Mouse (Mus musculus): ENCODE measurements around the gene Sdk2. TPM values are rescaled to one million over a fixed set of nuclear protein-coding genes. Genes with fewer than 3 reads are reported as not detected.

Gene Sdk2
- total RNA-seq (2021): 10 to 100 TPM; 27.6 to 30.6 TPM
- long read RNA-seq, experiment 1, partial matches to known transcripts: 0 of 6 reads
- long read RNA-seq, experiment 1, other reads (novel, unspliced or antisense): 6 of 6 reads
- long read RNA-seq, experiment 2, full-length matches to known transcripts: 1 of 10 reads
- long read RNA-seq, experiment 2, partial matches to known transcripts: 4 of 10 reads
- long read RNA-seq, experiment 2, other reads (novel, unspliced or antisense): 5 of 10 reads

DNA sequence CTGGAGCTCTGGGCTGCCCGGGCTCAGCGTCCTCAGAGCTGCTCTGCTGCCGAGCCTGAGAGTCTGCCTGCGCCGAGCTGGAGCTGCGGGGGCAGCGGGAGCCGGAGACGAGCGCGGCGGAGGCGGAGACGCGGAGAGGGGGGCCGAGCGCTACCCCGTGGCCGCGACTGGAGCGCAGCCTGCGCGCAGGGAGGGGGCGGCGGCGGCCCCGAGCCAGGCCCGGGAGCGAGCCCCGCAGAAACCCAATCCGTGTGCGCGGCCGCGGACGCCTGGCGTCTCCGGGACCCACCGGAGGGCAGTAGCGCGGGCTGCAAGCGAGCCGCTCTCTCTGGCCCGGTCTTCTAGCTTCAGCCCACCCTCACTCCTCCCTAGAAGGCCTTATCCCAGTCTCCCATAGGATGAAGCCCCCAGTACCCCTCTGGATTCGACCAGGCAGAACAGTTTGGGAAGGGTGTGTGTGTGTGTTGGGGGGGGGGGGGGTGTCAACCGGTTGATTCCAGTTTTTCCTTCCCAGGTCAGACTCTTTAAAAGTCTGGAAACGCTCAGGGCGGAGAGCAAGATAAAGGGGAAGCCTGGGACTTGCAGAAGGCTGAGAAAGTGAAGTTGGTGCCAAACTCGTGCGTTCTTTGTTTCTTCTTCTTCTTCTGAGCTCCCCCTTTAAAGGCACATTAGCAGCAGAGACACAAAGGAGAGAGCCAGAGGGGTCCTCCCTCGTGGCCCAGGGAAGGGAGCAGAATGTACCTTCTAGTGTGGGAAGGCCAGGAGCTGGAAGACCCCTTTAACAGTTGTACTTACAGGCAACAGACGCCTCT is at the start of gene Sdk2:
Gene Sdk2, minus strand, starts transcription at position 96 of the 812 bp plus-strand sequence.
- intact Hi-C loops (cut with DNase I): loop anchor here (1.0 to 5.0 kb wide), 6 partner anchors 85 to 570 kb away; no protein-coding TSS in a partner anchor
- TF ChIP-seq CTCF (IDR thresholded peaks at IDR 0.05): no peak; the same call in none of the 2 replicates
- H3K27ac ChIP-seq: peak within 1 kb of the TSS; percentile 79
- peak within 1 kb of the TSS; percentile 70 for H3K4me3 ChIP-seq
- peak; percentile 85 to 88 for DNase-seq (ENCODE audit: extremely low spot score in 1 of 2, low spot score in 2 of 2)

DNA sequence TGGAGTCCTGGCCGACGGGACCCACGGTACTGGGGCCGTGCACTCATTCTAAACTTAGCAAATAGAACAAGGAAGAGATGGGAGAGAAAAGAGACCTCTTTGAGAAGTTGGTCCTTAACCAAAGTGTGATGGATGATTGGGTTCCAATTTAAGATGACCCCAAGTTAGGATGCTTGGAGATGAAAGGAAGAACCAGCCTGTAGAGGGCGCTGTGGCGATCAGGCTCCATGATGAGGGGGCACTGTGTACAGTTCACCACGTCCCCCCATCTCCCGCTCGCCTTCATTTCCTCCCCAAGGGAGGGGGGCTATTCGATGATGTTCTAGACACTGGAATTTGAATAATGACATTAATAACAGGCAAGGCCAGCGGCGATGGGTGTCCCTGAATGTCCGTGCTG is 48.2 kb upstream of the Sdk2 start:
- intact Hi-C loops (cut with DNase I): no loop called here
- DNase-seq (ENCODE audit: extremely low spot score in 1 of 2, low spot score in 2 of 2): no peak
- Histone ChIP-seq H3K4me3 (no peak overlapping the region), H3K27ac (no peak overlapping the region)
- peak; percentile 19 for TF ChIP-seq CTCF (IDR thresholded peaks at IDR 0.05)

GRCm38 (mm10) chr11:114114674-114115073 is 47.8 kb upstream of the Sdk2 start:
- no peak overlapping the region for H3K27ac ChIP-seq
- TF ChIP-seq CTCF (IDR thresholded peaks at IDR 0.05): no peak
- intact Hi-C loops (cut with DNase I): no loop called here
- no peak overlapping the region for H3K4me3 ChIP-seq
- DNase-seq (ENCODE audit: extremely low spot score in 1 of 2, low spot score in 2 of 2): no peak

- Histone ChIP-seq H3K4me3 (no peak overlapping the region), H3K27ac (no peak overlapping the region)
- no peak for TF ChIP-seq CTCF (IDR thresholded peaks at IDR 0.05)
- DNase-seq (ENCODE audit: extremely low spot score in 1 of 2, low spot score in 2 of 2): no peak
- intact Hi-C loops (cut with DNase I): no loop called here
These were observed 44.0 kb upstream of the Sdk2 start for GRCm38 (mm10) chr11:114110851-114111250.

DNA sequence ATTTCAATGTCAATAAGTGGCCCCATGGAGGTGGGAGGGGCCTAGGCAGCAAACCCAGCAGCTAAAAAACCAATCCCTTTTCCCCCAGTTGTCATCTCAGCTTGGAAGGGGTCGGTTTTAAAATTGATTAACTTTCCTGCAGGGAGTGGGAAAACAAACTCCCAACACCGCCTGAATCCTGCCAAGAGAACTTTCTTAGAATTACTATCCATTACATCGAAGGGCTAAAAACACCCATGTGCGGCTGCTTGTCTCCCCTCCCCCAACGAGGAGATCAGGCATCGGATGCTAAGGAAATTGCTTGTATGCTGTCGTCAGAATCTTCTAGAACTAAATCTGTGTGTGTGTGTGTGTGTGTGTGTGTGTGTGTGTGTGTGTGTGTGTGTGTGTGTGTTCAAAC is 26.8 kb upstream of the Sdk2 start:
- Histone ChIP-seq H3K27ac (no peak overlapping the region), H3K4me3 (no peak overlapping the region)
- TF ChIP-seq CTCF (IDR thresholded peaks at IDR 0.05): no peak
- intact Hi-C loops (cut with DNase I): no loop called here
- DNase-seq (ENCODE audit: extremely low spot score in 1 of 2, low spot score in 2 of 2): no peak

DNA sequence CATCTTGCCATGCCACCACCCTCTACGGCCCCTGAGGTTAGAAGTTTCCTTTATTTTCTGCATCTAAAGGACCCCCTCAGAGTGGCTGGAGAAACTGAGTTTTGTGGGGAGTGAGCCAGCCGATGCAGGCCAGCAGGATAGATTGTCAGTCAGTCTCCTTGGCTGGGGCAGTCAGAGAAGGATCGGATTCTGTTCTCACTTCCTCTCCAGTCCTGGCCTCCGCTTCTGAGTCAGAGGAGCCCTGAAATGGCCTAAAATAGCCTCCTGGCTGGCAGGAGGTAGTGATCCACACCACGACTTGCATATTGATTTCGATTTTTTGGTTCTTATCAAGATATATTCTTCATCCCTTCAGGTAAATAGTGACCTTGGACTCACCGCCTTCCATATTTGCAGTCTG is 26.3 kb upstream of the Sdk2 start:
- intact Hi-C loops (cut with DNase I): no loop called here
- no peak for DNase-seq (ENCODE audit: extremely low spot score in 1 of 2, low spot score in 2 of 2)
- no peak for TF ChIP-seq CTCF (IDR thresholded peaks at IDR 0.05)
- H3K4me3 ChIP-seq: no peak overlapping the region
- no peak overlapping the region for H3K27ac ChIP-seq

DNA sequence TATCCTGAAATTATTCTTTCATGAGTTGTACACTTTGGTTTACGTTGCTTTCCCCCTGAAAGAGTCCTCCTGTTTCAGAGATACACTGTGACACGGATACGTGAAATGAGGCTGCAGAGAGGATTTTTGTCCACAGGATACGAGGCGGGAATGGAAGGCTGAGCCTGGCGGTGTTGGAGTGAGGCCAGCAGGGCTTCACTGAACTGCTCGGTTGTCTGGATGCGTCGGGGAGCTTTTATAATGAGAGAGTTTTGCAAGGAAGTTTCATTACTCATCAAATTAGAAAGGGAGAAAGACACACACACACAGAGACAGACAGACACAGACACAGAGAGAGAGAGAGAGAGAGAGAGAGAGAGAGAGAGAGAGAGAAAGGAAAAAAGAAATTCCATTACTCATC is 13.8 kb upstream of the Sdk2 start:
- no peak overlapping the region for H3K27ac ChIP-seq
- no peak for TF ChIP-seq CTCF (IDR thresholded peaks at IDR 0.05)
- intact Hi-C loops (cut with DNase I): no loop called here
- no peak overlapping the region for H3K4me3 ChIP-seq
- no peak for DNase-seq (ENCODE audit: extremely low spot score in 1 of 2, low spot score in 2 of 2)

DNA sequence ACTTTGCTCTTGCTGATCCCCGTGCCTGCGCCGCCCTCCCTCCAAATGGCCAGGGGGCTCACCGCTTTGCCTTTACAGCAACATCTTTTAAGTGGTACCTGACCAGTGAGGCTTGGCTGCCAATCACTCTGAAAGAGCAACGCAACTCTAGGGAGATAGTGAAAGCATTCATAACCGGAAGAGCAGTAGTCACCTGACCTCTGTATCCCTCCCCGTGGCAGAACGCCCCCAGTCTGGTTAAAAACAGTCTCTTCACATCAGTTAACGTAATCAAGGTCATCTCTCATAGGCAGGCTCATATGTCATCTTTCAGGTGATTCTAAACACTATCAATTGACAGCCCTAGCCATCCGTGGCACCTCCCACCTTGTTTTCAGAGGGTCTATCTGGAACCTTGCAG is 5.8 kb upstream of the Sdk2 start:
- no peak for DNase-seq (ENCODE audit: extremely low spot score in 1 of 2, low spot score in 2 of 2)
- Histone ChIP-seq H3K4me3 (no peak overlapping the region), H3K27ac (no peak overlapping the region)
- intact Hi-C loops (cut with DNase I): no loop called here
- no peak for TF ChIP-seq CTCF (IDR thresholded peaks at IDR 0.05)

- intact Hi-C loops (cut with DNase I): loop anchor here (2.0 kb wide), 1 partner anchor 211 kb away; no protein-coding TSS in a partner anchor
- DNase-seq (ENCODE audit: extremely low spot score in 1 of 2, low spot score in 2 of 2): peak in 1 of 2 experiments; percentile 29
- no peak overlapping the region for H3K4me3 ChIP-seq
- H3K27ac ChIP-seq: no peak overlapping the region
- peak; percentile 55 for TF ChIP-seq CTCF (IDR thresholded peaks at IDR 0.05)
These were observed 5.2 kb upstream of the Sdk2 start for GRCm38 (mm10) chr11:114071998-114072397.

GRCm38 (mm10) chr11:114070881-114071280 is 4.0 kb upstream of the Sdk2 start:
- peak; percentile 34 for TF ChIP-seq CTCF (IDR thresholded peaks at IDR 0.05)
- Histone ChIP-seq H3K4me3 (no peak overlapping the region), H3K27ac (no peak overlapping the region)
- no peak for DNase-seq (ENCODE audit: extremely low spot score in 1 of 2, low spot score in 2 of 2)
- intact Hi-C loops (cut with DNase I): loop anchor here (2.0 kb wide), 1 partner anchor 212 kb away; no protein-coding TSS in a partner anchor

- peak in 1 of 2 experiments; percentile 40 for DNase-seq (ENCODE audit: extremely low spot score in 1 of 2, low spot score in 2 of 2)
- intact Hi-C loops (cut with DNase I): loop anchor here (2.0 kb wide), 1 partner anchor 213 kb away; no protein-coding TSS in a partner anchor
- no peak for TF ChIP-seq CTCF (IDR thresholded peaks at IDR 0.05)
- Histone ChIP-seq H3K27ac (no peak overlapping the region), H3K4me3 (no peak overlapping the region)
These were observed 3.3 kb upstream of the Sdk2 start for GRCm38 (mm10) chr11:114070131-114070530.

DNA sequence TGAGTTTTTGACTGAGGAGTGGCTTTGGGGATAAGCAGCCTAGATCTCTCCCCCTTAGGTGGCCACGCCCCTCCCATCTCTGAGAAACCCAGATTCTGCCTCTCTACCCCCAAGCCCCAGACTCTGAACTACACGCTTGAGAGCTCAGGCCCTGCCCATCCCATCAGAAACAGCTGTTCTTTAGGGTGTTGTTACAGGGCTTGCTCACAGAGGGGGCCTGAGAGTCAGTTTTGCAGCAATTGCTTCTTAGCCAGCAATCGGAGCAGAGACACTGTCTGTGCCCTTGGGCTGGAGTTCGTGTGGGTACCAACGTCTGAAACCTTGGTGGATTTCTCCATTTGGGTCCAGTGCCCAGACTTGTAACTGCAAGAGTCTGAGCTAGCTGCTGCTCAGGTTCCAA is 1.5 kb upstream of the Sdk2 start:
- Histone ChIP-seq H3K4me3 (no peak overlapping the region), H3K27ac (no peak overlapping the region)
- intact Hi-C loops (cut with DNase I): loop anchor here (2.0 to 5.0 kb wide), 4 partner anchors 84 to 204 kb away; no protein-coding TSS in a partner anchor
- DNase-seq (ENCODE audit: extremely low spot score in 1 of 2, low spot score in 2 of 2): peak; percentile 42 to 62
- TF ChIP-seq CTCF (IDR thresholded peaks at IDR 0.05): peak; percentile 63

Measured in left cerebral cortex, adult 2 months (tissue).